Mouse (Mus musculus) left cerebral cortex, postnatal 36 days (tissue): ENCODE data around the gene Elf2. TPM values are rescaled to one million over a fixed set of nuclear protein-coding genes. Genes with fewer than 3 reads are reported as not detected.

Experiments
- DNase-seq, 2 experiments: peaks; one replicate each; pipeline ENCODE4 v3.0.0; 2021 to 2022; ENCODE audit warnings: low spot score in 2 of 2, mixed read lengths in 1 of 2
- intact Hi-C: fragments of 180-260 bp; cut with DNase I; formaldehyde crosslinking; loops from one replicate; pipeline ENCODE4 v1.15.1; 2025
- total RNA-seq, 2 experiments: library from RNA; stranded (reverse); gene quantifications; 2 replicates each; pipeline ENCODE4 v1.2.3; 2021

Gene Elf2
- total RNA-seq, 2 experiments from 2014 or later = 40.6 to 45.1 TPM

GRCm38 (mm10) chr3:51252223-51252622 is 88.2 kb downstream of the Elf2 start:
- intact Hi-C loops = no loop called here
- no peak for DNase-seq

- intact Hi-C loops = no loop called here
- no peak for DNase-seq
Observed at GRCm38 (mm10) chr3:51251057-51251456, 89.4 kb downstream of the Elf2 start.

- DNase-seq = no peak
- intact Hi-C loops = no loop called here
Observed at GRCm38 (mm10) chr3:51249866-51250265, 90.6 kb downstream of the Elf2 start.

GRCm38 (mm10) chr3:51249460-51249859 is 91.0 kb downstream of the Elf2 start:
- DNase-seq = no peak
- intact Hi-C loops = no loop called here

- intact Hi-C loops = no loop called here
- DNase-seq = no peak
Observed at GRCm38 (mm10) chr3:51248600-51248999, 91.9 kb downstream of the Elf2 start.

GRCm38 (mm10) chr3:51247704-51248103 is 92.8 kb downstream of the Elf2 start:
- DNase-seq = no peak
- intact Hi-C loops = no loop called here

GRCm38 (mm10) chr3:51239541-51239940 is 100.9 kb downstream of the Elf2 start:
- intact Hi-C loops = no loop called here

GRCm38 (mm10) chr3:51238515-51238914 is 101.9 kb downstream of the Elf2 start:
- intact Hi-C loops = no loop called here
- no peak for DNase-seq

More at GRCm38 (mm10) chr3:51239541-51239940, 100.9 kb downstream of the Elf2 start:
- no peak for DNase-seq

- DNase-seq = no peak
- intact Hi-C loops = loop anchor here (5.0 kb wide), 1 partner anchor 133 kb away; no protein-coding TSS in a partner anchor
Observed at GRCm38 (mm10) chr3:51234752-51235055, 105.8 kb downstream of the Elf2 start.

GRCm38 (mm10) chr3:51233918-51234751 is 106.3 kb downstream of the Elf2 start:
- intact Hi-C loops = loop anchor here (5.0 kb wide), 1 partner anchor 133 kb away; no protein-coding TSS in a partner anchor
- peak; percentile 68 to 69 for DNase-seq

- intact Hi-C loops = loop anchor here (5.0 kb wide), 1 partner anchor 134 kb away; no protein-coding TSS in a partner anchor
- DNase-seq = no peak
Observed at GRCm38 (mm10) chr3:51233474-51233873, 107.0 kb downstream of the Elf2 start.

- no peak for DNase-seq
- intact Hi-C loops = loop anchor here (5.0 kb wide), 1 partner anchor 135 kb away; no protein-coding TSS in a partner anchor
Observed at GRCm38 (mm10) chr3:51232205-51232910, 108.1 kb downstream of the Elf2 start.

- intact Hi-C loops = loop anchor here (5.0 kb wide), 1 partner anchor 136 kb away; no protein-coding TSS in a partner anchor
- no peak for DNase-seq
Observed at GRCm38 (mm10) chr3:51231499-51231898, 109.0 kb downstream of the Elf2 start.

- intact Hi-C loops = loop anchor here (5.0 kb wide), 1 partner anchor 136 kb away; no protein-coding TSS in a partner anchor
Observed at GRCm38 (mm10) chr3:51230886-51231285, 109.6 kb downstream of the Elf2 start.

GRCm38 (mm10) chr3:51230146-51230835 is 110.2 kb downstream of the Elf2 start:
- intact Hi-C loops = loop anchor here (5.0 kb wide), 1 partner anchor 137 kb away; no protein-coding TSS in a partner anchor
- no peak for DNase-seq

More at GRCm38 (mm10) chr3:51230886-51231285, 109.6 kb downstream of the Elf2 start:
- DNase-seq = no peak

GRCm38 (mm10) chr3:51229226-51229625 is 111.2 kb downstream of the Elf2 start:
- intact Hi-C loops = loop anchor here (5.0 kb wide), 1 partner anchor 48 kb away; no protein-coding TSS in a partner anchor
- DNase-seq = no peak

- intact Hi-C loops = loop anchor here (5.0 kb wide), 1 partner anchor 48 kb away; no protein-coding TSS in a partner anchor
- DNase-seq = peak; percentile 52 to 55
Observed at GRCm38 (mm10) chr3:51228821-51229205, 111.7 kb downstream of the Elf2 start.

GRCm38 (mm10) chr3:51228038-51228820 is 112.2 kb downstream of the Elf2 start:
- DNase-seq = no peak
- intact Hi-C loops = loop anchor here (5.0 kb wide), 1 partner anchor 49 kb away; no protein-coding TSS in a partner anchor

GRCm38 (mm10) chr3:51226601-51227000 is 113.9 kb downstream of the Elf2 start:
- intact Hi-C loops = loop anchor here (5.0 kb wide), 1 partner anchor 51 kb away; no protein-coding TSS in a partner anchor
- DNase-seq = no peak
